Mouse (Mus musculus) limb, embryonic 12.5 days (tissue): ENCODE measurements at regions not wholly inside any gene's neighbourhood (a gene's known extent, or its start where the extent isn't known, plus 50 kb on each side); places are given as distances from the start of the nearest gene placed in this dataset.
"Not testable (repeated sequence)": the region's sequence is repeated elsewhere in the genome, so short reads cannot be mapped to it uniquely, and the experiment has no call there.

Experiments
- ATAC-seq: fragments of 200-750 bp; cut with Nextera tagmentation; 2 replicates; pipeline ENCODE4 v1.8.0; 2017; ENCODE audit warnings: low read depth, moderate TSS enrichment; ENCODE audit not compliant: insufficient number of reproducible peaks, insufficient read depth, low FRiP score, low TSS enrichment
- H3K27ac ChIP-seq: fragments of 300-500 bp; sonication (generic); 2 replicates; pipeline ENCODE4 v1.5.1; 2016; ENCODE audit warnings: mild to moderate bottlenecking, moderate library complexity
- H3K27me3 ChIP-seq: fragments of 300-500 bp; sonication (generic); 2 replicates; pipeline ENCODE4 v1.6.1; 2016; ENCODE audit warnings: mild to moderate bottlenecking, moderate library complexity
- H3K36me3 ChIP-seq: fragments of 300-500 bp; sonication (generic); 2 replicates; pipeline ENCODE4 v1.6.1; 2016; ENCODE audit warnings: mild to moderate bottlenecking, moderate library complexity
- H3K4me1 ChIP-seq: fragments of 300-500 bp; sonication (generic); replicated peaks from 2 replicates; pipeline ENCODE4 v1.6.1; 2016
- H3K4me2 ChIP-seq: fragments of 300-500 bp; sonication (generic); 2 replicates; pipeline ENCODE4 v1.6.1; 2016; ENCODE audit warnings: mild to moderate bottlenecking, moderate library complexity
- H3K4me3 ChIP-seq: fragments of 300-500 bp; sonication (generic); replicated peaks from 2 replicates; pipeline ENCODE4 v1.5.1; 2016; ENCODE audit warnings: mild to moderate bottlenecking
- H3K9ac ChIP-seq: fragments of 300-500 bp; sonication (generic); replicated peaks from 2 replicates; pipeline ENCODE4 v1.6.1; 2016; ENCODE audit warnings: mild to moderate bottlenecking, moderate library complexity
- H3K9me3 ChIP-seq: fragments of 300-500 bp; sonication (generic); 2 replicates; pipeline ENCODE4 v1.6.1; 2016; ENCODE audit warnings: mild to moderate bottlenecking, moderate library complexity
- WGBS: fragments of 180-500 bp; shearing (Covaris S2); methylation state at CpG from one replicate; pipeline ENCODE4 v1.1.7; 2016; 5-methylcytosine and 5-hydroxymethylcytosine counted together

GRCm38 (mm10) chr7:116738009-116738408 lies 233.8 kb downstream of the Nucb2 start:
- no peak overlapping the region for H3K9ac ChIP-seq
- H3K36me3 ChIP-seq: no peaks in the 10 kb centered on the region
- no peaks in the 10 kb centered on the region for H3K9me3 ChIP-seq
- H3K27ac ChIP-seq: no peak overlapping the region
- ATAC-seq: no peak
- H3K4me1 ChIP-seq: no peaks in the 10 kb centered on the region
- WGBS: 91% methylated on average over 4 of the region's 4 CpGs
- no peak overlapping the region for H3K4me2 ChIP-seq
- H3K27me3 ChIP-seq: no peaks in the 10 kb centered on the region
- H3K4me3 ChIP-seq: no peak overlapping the region

- H3K36me3 ChIP-seq: no peaks in the 10 kb centered on the region
- no peak for ATAC-seq
- H3K9ac ChIP-seq: no peak overlapping the region
- H3K27ac ChIP-seq: no peak overlapping the region
- H3K4me3 ChIP-seq: no peak overlapping the region
- no peaks in the 10 kb centered on the region for H3K4me1 ChIP-seq
- no peak overlapping the region for H3K4me2 ChIP-seq
- H3K27me3 ChIP-seq: no peaks in the 10 kb centered on the region
- no peaks in the 10 kb centered on the region for H3K9me3 ChIP-seq
These were observed 250.4 kb downstream of the Nucb2 start for GRCm38 (mm10) chr7:116754556-116754955.

- H3K27ac ChIP-seq, H3K36me3 ChIP-seq, H3K9ac ChIP-seq, ATAC-seq, H3K4me2 ChIP-seq, H3K4me1 ChIP-seq, H3K9me3 ChIP-seq, H3K27me3 ChIP-seq, H3K4me3 ChIP-seq: not testable (repeated sequence)
- 95% methylated on average over 19 of the region's 19 CpGs for WGBS
These were observed 288.0 kb downstream of the Nucb2 start for GRCm38 (mm10) chr7:116792181-116792580.

GRCm38 (mm10) chr7:116808475-116808874 lies 304.3 kb downstream of the Nucb2 start:
- no peaks in the 10 kb centered on the region for H3K36me3 ChIP-seq
- WGBS: 38% methylated on average over 3 of the region's 3 CpGs
- ATAC-seq: no peak
- H3K4me3 ChIP-seq: no peak overlapping the region
- no peak overlapping the region for H3K27ac ChIP-seq
- no peaks in the 10 kb centered on the region for H3K4me1 ChIP-seq
- no peak overlapping the region for H3K4me2 ChIP-seq
- no peaks in the 10 kb centered on the region for H3K27me3 ChIP-seq
- H3K9ac ChIP-seq: no peak overlapping the region
- no peaks in the 10 kb centered on the region for H3K9me3 ChIP-seq

GRCm38 (mm10) chr7:116816494-116816893 lies 312.3 kb downstream of the Nucb2 start:
- Histone ChIP-seq H3K4me1 (no peaks in the 10 kb centered on the region), H3K4me2 (no peak overlapping the region), H3K9ac (no peak overlapping the region), H3K27me3 (no peaks in the 10 kb centered on the region), H3K4me3 (no peak overlapping the region), H3K36me3 (no peaks in the 10 kb centered on the region), H3K27ac (no peak overlapping the region), H3K9me3 (no peaks in the 10 kb centered on the region)
- 86% methylated on average over 2 of the region's 2 CpGs for WGBS
- ATAC-seq: no peak

- no peak overlapping the region for H3K27ac ChIP-seq
- no peaks in the 10 kb centered on the region for H3K9me3 ChIP-seq
- no peak overlapping the region for H3K4me2 ChIP-seq
- no peak for ATAC-seq
- no peak overlapping the region for H3K9ac ChIP-seq
- no peaks in the 10 kb centered on the region for H3K27me3 ChIP-seq
- no peak overlapping the region for H3K4me3 ChIP-seq
- 87% methylated on average over 7 of the region's 7 CpGs for WGBS
- H3K4me1 ChIP-seq: no peaks in the 10 kb centered on the region
- no peaks in the 10 kb centered on the region for H3K36me3 ChIP-seq
These were observed 313.8 kb downstream of the Nucb2 start for GRCm38 (mm10) chr7:116817991-116818390.

- Histone ChIP-seq H3K36me3 (no peaks in the 10 kb centered on the region), H3K4me1 (no peaks in the 10 kb centered on the region), H3K9me3 (no peaks in the 10 kb centered on the region), H3K27ac (no peak overlapping the region), H3K4me2 (no peak overlapping the region), H3K9ac (no peak overlapping the region), H3K4me3 (no peak overlapping the region), H3K27me3 (no peaks in the 10 kb centered on the region)
- 84% methylated on average over 5 of the region's 5 CpGs for whole genome bisulfite sequencing
- no peak for ATAC-seq
These were observed 316.4 kb downstream of the Nucb2 start for GRCm38 (mm10) chr7:116820613-116821012.

GRCm38 (mm10) chr7:116842894-116843293 lies 338.7 kb downstream of the Nucb2 start:
- H3K4me3 ChIP-seq: no peak overlapping the region
- no peak overlapping the region for H3K4me2 ChIP-seq
- no peaks in the 10 kb centered on the region for H3K9me3 ChIP-seq
- H3K27ac ChIP-seq: no peak overlapping the region
- no peak for ATAC-seq
- no peaks in the 10 kb centered on the region for H3K36me3 ChIP-seq
- no peaks in the 10 kb centered on the region for H3K4me1 ChIP-seq
- H3K27me3 ChIP-seq: no peaks in the 10 kb centered on the region
- 16% methylated on average over 3 of the region's 3 CpGs for WGBS
- no peak overlapping the region for H3K9ac ChIP-seq

GRCm38 (mm10) chr7:116847846-116848730 lies 343.9 kb downstream of the Nucb2 start:
- H3K9ac ChIP-seq: no peak overlapping the region
- H3K4me2 ChIP-seq: no peak overlapping the region
- H3K9me3 ChIP-seq: no peaks in the 10 kb centered on the region
- no peak overlapping the region for H3K27ac ChIP-seq
- ATAC-seq: no peak
- H3K27me3 ChIP-seq: no peaks in the 10 kb centered on the region; the same call in 1 of the 2 replicates
- no peaks in the 10 kb centered on the region for H3K4me1 ChIP-seq
- 76% methylated on average over 17 of the region's 17 CpGs for WGBS
- H3K4me3 ChIP-seq: no peak overlapping the region
- H3K36me3 ChIP-seq: no peaks in the 10 kb centered on the region

- no peak for ATAC-seq
- 87% methylated on average over 3 of the region's 3 CpGs for WGBS
These were observed 349.2 kb downstream of the Nucb2 start for GRCm38 (mm10) chr7:116853351-116853750.

GRCm38 (mm10) chr7:116857141-116857540 lies 353.0 kb downstream of the Nucb2 start:
- no peaks in the 10 kb centered on the region for H3K36me3 ChIP-seq
- no peak overlapping the region for H3K9ac ChIP-seq
- H3K27ac ChIP-seq: no peak overlapping the region
- no peak overlapping the region for H3K4me3 ChIP-seq
- no peak overlapping the region for H3K4me2 ChIP-seq
- no peaks in the 10 kb centered on the region for H3K9me3 ChIP-seq
- no peaks in the 10 kb centered on the region; the same call in 1 of the 2 replicates for H3K27me3 ChIP-seq
- H3K4me1 ChIP-seq: no peaks in the 10 kb centered on the region
- 55% methylated on average over 5 of the region's 5 CpGs for WGBS
- ATAC-seq: no peak

More at GRCm38 (mm10) chr7:116853351-116853750, 349.2 kb downstream of the Nucb2 start:
- H3K27ac ChIP-seq: no peak overlapping the region
- no peak overlapping the region for H3K4me2 ChIP-seq
- no peaks in the 10 kb centered on the region for H3K36me3 ChIP-seq
- no peak overlapping the region for H3K9ac ChIP-seq
- no peaks in the 10 kb centered on the region for H3K9me3 ChIP-seq
- H3K4me3 ChIP-seq: no peak overlapping the region
- H3K27me3 ChIP-seq: no peaks in the 10 kb centered on the region; the same call in 1 of the 2 replicates
- H3K4me1 ChIP-seq: no peaks in the 10 kb centered on the region

- 56% methylated on average over 4 of the region's 4 CpGs for WGBS
- no peak overlapping the region for H3K27ac ChIP-seq
- no peaks in the 10 kb centered on the region for H3K9me3 ChIP-seq
- no peak for ATAC-seq
- H3K9ac ChIP-seq: no peak overlapping the region
- no peaks in the 10 kb centered on the region for H3K4me1 ChIP-seq
- no peak overlapping the region for H3K4me3 ChIP-seq
- no peaks in the 10 kb centered on the region for H3K36me3 ChIP-seq
- no peak overlapping the region for H3K4me2 ChIP-seq
- no peaks in the 10 kb centered on the region; the same call in 1 of the 2 replicates for H3K27me3 ChIP-seq
These were observed 353.6 kb downstream of the Nucb2 start for GRCm38 (mm10) chr7:116857744-116858143.
